Mouse (Mus musculus) heart, postnatal 0 days (tissue): ENCODE results near the gene Ece1. TPM values are rescaled to one million over a fixed set of nuclear protein-coding genes. Genes with fewer than 3 reads are reported as not detected.

Experiments used
- ATAC-seq: fragments of 200-750 bp; cut with Nextera tagmentation; 2 replicates; pipeline ENCODE4 v1.8.0; 2017; ENCODE audit warnings: low read depth, moderate number of reproducible peaks, moderate library complexity; ENCODE audit not compliant: insufficient read depth
- DNase-seq: peaks from one replicate; pipeline ENCODE4 v3.0.0-alpha.2; 2016; ENCODE audit warnings: low spot score
- H3K27ac ChIP-seq: fragments of 300-500 bp; sonication (generic); 2 replicates; pipeline ENCODE4 v1.5.1; 2014; ENCODE audit warnings: low read depth, mild to moderate bottlenecking
- H3K27me3 ChIP-seq: fragments of 300-500 bp; sonication (generic); 2 replicates; pipeline ENCODE4 v1.6.1; 2014; ENCODE audit warnings: low read length, mixed read lengths; ENCODE audit not compliant: control insufficient read depth, insufficient read depth
- H3K36me3 ChIP-seq: fragments of 300-500 bp; sonication (generic); replicated peaks from 2 replicates; pipeline ENCODE4 v1.6.1; 2014; ENCODE audit warnings: low read length, mixed read lengths; ENCODE audit not compliant: control insufficient read depth, insufficient read depth
- H3K4me1 ChIP-seq: fragments of 300-500 bp; sonication (generic); 2 replicates; pipeline ENCODE4 v1.6.1; 2014; ENCODE audit warnings: antibody characterized with exemption; ENCODE audit not compliant: control insufficient read depth, insufficient read depth
- H3K4me2 ChIP-seq: fragments of 300-500 bp; sonication (generic); 2 replicates; pipeline ENCODE4 v1.6.1; 2014; ENCODE audit warnings: low read depth, mild to moderate bottlenecking, low read length, moderate library complexity
- H3K4me3 ChIP-seq: fragments of 300-500 bp; sonication (generic); 2 replicates; pipeline ENCODE4 v1.5.1; 2014; ENCODE audit warnings: low read depth, low read length
- H3K9ac ChIP-seq: fragments of 300-500 bp; sonication (generic); replicated peaks from 2 replicates; pipeline ENCODE4 v1.6.1; 2014; ENCODE audit warnings: low read depth, low read length, mixed read lengths
- H3K9me3 ChIP-seq: fragments of 300-500 bp; sonication (generic); replicated peaks from 2 replicates; pipeline ENCODE4 v1.6.1; 2016; ENCODE audit warnings: low read length; ENCODE audit not compliant: control insufficient read depth
- CTCF ChIP-seq: IDR thresholded peaks from 2 replicates; pipeline ENCODE4 v1.5.1; 2016; ENCODE audit warnings: antibody characterized with exemption, control low read depth, low read depth
- EP300 ChIP-seq: IDR thresholded peaks from 2 replicates; pipeline ENCODE4 v1.6.1; 2016; ENCODE audit warnings: antibody characterized with exemption, low read depth
- WGBS: fragments of 180-500 bp; shearing (Covaris S2); extraction: QIAGEN DNeasy Blood & Tissue Kit; methylation state at CpG from one replicate; pipeline ENCODE4 v1.1.7; 2014; 5-methylcytosine and 5-hydroxymethylcytosine counted together
- polyA plus RNA-seq: library from polyadenylated mRNA; unstranded; fragments of >200 nt; fragmentation: Nextera tagmentation; extraction: Ambion mirVana; gene quantifications from 2 replicates; pipeline ENCODE4 v1.2.1, GENCODE M21; 2015
- total RNA-seq: library from RNA; depleted of rRNA; stranded (reverse); fragments of >200 nt; gene quantifications from 2 replicates; pipeline ENCODE4 v1.2.3, GENCODE M21; 2014; ENCODE audit warnings: low replicate concordance

Gene Ece1
- total and polyA plus RNA-seq, 2 experiments from 2014 or later = 35.4 to 140 TPM

GRCm38 (mm10) chr4:137831598-137831997 is 30.4 kb upstream of the Ece1 start:
- H3K27ac ChIP-seq = no peak overlapping the region
- H3K9me3 ChIP-seq = no peaks in the 10 kb centered on the region
- no peaks in the 10 kb centered on the region for H3K36me3 ChIP-seq
- 67% methylated on average over 11 of the region's 11 CpGs for WGBS
- peaks cover 11% of the 10 kb centered on the region; the same call in 1 of the 2 replicates for H3K27me3 ChIP-seq
- no peak overlapping the region for H3K4me2 ChIP-seq
- TF ChIP-seq EP300 = no peak
- no peak for TF ChIP-seq CTCF
- no peaks in the 10 kb centered on the region for H3K4me1 ChIP-seq
- no peak overlapping the region for H3K9ac ChIP-seq
- H3K4me3 ChIP-seq = no peak overlapping the region
- DNase-seq (no peak), ATAC-seq (no peak)

- peaks cover 5% of the 10 kb centered on the region; the same call in 1 of the 2 replicates for H3K27me3 ChIP-seq
- WGBS = 13% methylated on average over 13 of the region's 14 CpGs
- TF ChIP-seq CTCF = peak; percentile 94
- no peak for TF ChIP-seq EP300
- H3K9ac ChIP-seq = no peak overlapping the region
- H3K27ac ChIP-seq = no peak overlapping the region
- peak; percentile 85 for DNase-seq
- H3K36me3 ChIP-seq = no peaks in the 10 kb centered on the region
- H3K4me2 ChIP-seq = no peak overlapping the region
- ATAC-seq = peak; percentile 88
- no peak overlapping the region for H3K4me3 ChIP-seq
- no peaks in the 10 kb centered on the region for H3K9me3 ChIP-seq
- no peaks in the 10 kb centered on the region for H3K4me1 ChIP-seq
Observed at GRCm38 (mm10) chr4:137835624-137836337, 26.3 kb upstream of the Ece1 start.

DNA sequence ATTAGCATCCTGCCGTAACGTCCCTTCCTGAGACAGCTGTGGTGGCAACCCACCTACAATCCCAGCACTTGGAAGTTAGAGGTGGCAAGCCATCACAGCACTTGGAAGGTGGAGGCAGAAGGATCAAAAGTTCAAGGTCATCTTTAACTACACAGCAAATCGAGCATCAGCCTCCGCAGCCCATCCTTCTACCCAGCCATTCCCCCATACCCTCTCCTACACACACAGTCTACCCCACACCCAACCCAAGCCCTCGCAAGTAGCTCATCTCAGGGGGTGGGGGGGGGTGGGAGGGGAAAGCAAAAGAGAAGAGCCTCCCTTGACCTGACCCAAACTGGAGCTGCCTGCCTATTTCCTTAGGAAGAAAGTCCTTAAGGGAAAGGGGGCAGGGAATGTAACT is 25.3 kb upstream of the Ece1 start:
- ATAC-seq = no peak

DNA sequence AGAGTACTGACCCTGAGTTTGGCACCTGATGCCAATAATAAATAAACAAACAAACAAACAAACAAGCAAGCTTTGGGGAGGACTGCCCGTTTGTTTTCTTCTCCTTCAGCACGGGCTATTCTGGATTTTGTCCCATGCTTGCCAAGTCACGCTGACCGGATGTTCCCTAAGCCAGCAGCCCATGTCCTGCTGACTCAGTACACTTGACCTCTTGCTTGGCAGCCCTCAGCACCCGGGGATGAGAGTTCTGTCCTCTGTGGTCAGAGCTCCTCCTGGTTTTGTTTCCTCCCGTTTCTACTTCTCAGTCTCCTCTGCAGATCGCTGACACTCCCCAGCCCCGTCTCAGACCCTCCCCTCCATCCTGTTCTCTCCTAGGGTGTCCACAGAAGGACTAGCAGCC is 24.2 kb upstream of the Ece1 start:
- Histone ChIP-seq H3K27me3 (no peaks in the 10 kb centered on the region), H3K4me2 (no peak overlapping the region), H3K4me1 (no peaks in the 10 kb centered on the region), H3K27ac (no peak overlapping the region), H3K4me3 (no peak overlapping the region), H3K36me3 (no peaks in the 10 kb centered on the region), H3K9ac (no peak overlapping the region), H3K9me3 (no peaks in the 10 kb centered on the region)
- ATAC-seq (0 out of 2 replicates have a peak, but pooled peaks have one; percentile 12), DNase-seq (no peak)
- WGBS = 53% methylated on average over 8 of the region's 8 CpGs
- TF ChIP-seq CTCF (no peak), EP300 (no peak)

More for the DNA sequence above, 25.3 kb upstream of the Ece1 start:
- no peaks in the 10 kb centered on the region for H3K27me3 ChIP-seq
- no peak overlapping the region for H3K9ac ChIP-seq
- H3K4me2 ChIP-seq = no peak overlapping the region
- H3K36me3 ChIP-seq = no peaks in the 10 kb centered on the region
- no peak for DNase-seq
- no peak for TF ChIP-seq EP300
- TF ChIP-seq CTCF = no peak
- H3K4me3 ChIP-seq = no peak overlapping the region
- no peaks in the 10 kb centered on the region for H3K4me1 ChIP-seq
- H3K27ac ChIP-seq = no peak overlapping the region
- WGBS = 80% methylated on average over 5 of the region's 5 CpGs
- H3K9me3 ChIP-seq = no peaks in the 10 kb centered on the region

- Histone ChIP-seq H3K4me3 (no peak overlapping the region), H3K36me3 (no peaks in the 10 kb centered on the region), H3K9me3 (no peaks in the 10 kb centered on the region), H3K9ac (no peak overlapping the region), H3K27me3 (peaks cover 4% of the 10 kb centered on the region; the same call in 1 of the 2 replicates), H3K27ac (no peak overlapping the region), H3K4me1 (no peaks in the 10 kb centered on the region), H3K4me2 (no peak overlapping the region)
- DNase-seq (no peak), ATAC-seq (no peak)
- no peak for TF ChIP-seq EP300
- TF ChIP-seq CTCF = no peak
- 79% methylated on average over 2 of the region's 2 CpGs for WGBS
Observed at GRCm38 (mm10) chr4:137838791-137839190, 23.2 kb upstream of the Ece1 start.

- ATAC-seq (no peak), DNase-seq (no peak)
- no peaks in the 10 kb centered on the region for H3K36me3 ChIP-seq
- H3K9me3 ChIP-seq = no peaks in the 10 kb centered on the region
- TF ChIP-seq EP300 (no peak), CTCF (no peak)
- H3K27me3 ChIP-seq = peaks cover 4% of the 10 kb centered on the region; the same call in 1 of the 2 replicates
- WGBS = 76% methylated on average over 5 of the region's 5 CpGs
- H3K4me1 ChIP-seq = no peaks in the 10 kb centered on the region
- no peak overlapping the region for H3K4me3 ChIP-seq
- H3K4me2 ChIP-seq = no peak overlapping the region
- no peak overlapping the region for H3K27ac ChIP-seq
- no peak overlapping the region for H3K9ac ChIP-seq
Observed at GRCm38 (mm10) chr4:137839452-137839851, 22.6 kb upstream of the Ece1 start.
